Mouse (Mus musculus): ENCODE data around the gene Olfr1129.
"Not testable (repeated sequence)": the region's sequence is repeated elsewhere in the genome, so short reads cannot be mapped to it uniquely, and the experiment has no call there.

Olfr1129 gene

GRCm38 (mm10) chr2:87573602-87574001 is at the start of gene Olfr1129:
Gene Olfr1129 (plus strand): TSS chr2:87573902.
- CTCF ChIA-PET, result not testable (repeated sequence)

GRCm38 (mm10) chr2:87525899-87526616 is 47.6 kb upstream of the Olfr1129 start:
- CTCF ChIA-PET, result not testable (repeated sequence)

- CTCF ChIA-PET, result no interaction called here
These were observed 42.2 kb upstream of the Olfr1129 start, which contains the start of gene Olfr153 for GRCm38 (mm10) chr2:87531496-87531895. Gene Olfr153 (plus strand): TSS chr2:87531796.

- CTCF ChIA-PET, result no interaction called here
These were observed 38.9 kb upstream of the Olfr1129 start for GRCm38 (mm10) chr2:87534826-87535225.

GRCm38 (mm10) chr2:87545442-87545841 is 28.3 kb upstream of the Olfr1129 start, which contains the start of gene Olfr1128:
Gene Olfr1128 (minus strand): TSS chr2:87545542.
- CTCF ChIA-PET, result no interaction called here

GRCm38 (mm10) chr2:87605912-87606311 is 32.2 kb downstream of the Olfr1129 start, which contains the start of gene Olfr1130:
Gene Olfr1130 (plus strand): TSS chr2:87606212.
- CTCF ChIA-PET, result not testable (repeated sequence)

GRCm38 (mm10) chr2:87626804-87627203 is 53.1 kb downstream of the Olfr1129 start, which contains the start of gene Olfr1131:
Gene Olfr1131 (plus strand): TSS chr2:87627104.
- CTCF ChIA-PET, result no interaction called here
